Mouse (Mus musculus) embryonic facial prominence, embryonic 14.5 days (tissue): Measurements from ENCODE around the gene Fyn. TPM values are rescaled to one million over a fixed set of nuclear protein-coding genes. Genes with fewer than 3 reads are reported as not detected.

Source experiments
- ATAC-seq: fragments of 200-750 bp; cut with Nextera tagmentation; 2 replicates; pipeline ENCODE4 v1.8.0; 2017; ENCODE audit warnings: low read depth, moderate number of reproducible peaks, moderate TSS enrichment
- DNase-seq: peaks from one replicate; pipeline ENCODE4 v3.0.0-alpha.2; 2015; ENCODE audit warnings: low spot score
- H3K27ac ChIP-seq: fragments of 300-500 bp; sonication (generic); replicated peaks from 2 replicates; pipeline ENCODE4 v1.5.1; 2014; ENCODE audit warnings: low read depth, mild to moderate bottlenecking, low read length, moderate library complexity
- H3K27me3 ChIP-seq: fragments of 300-500 bp; sonication (generic); replicated peaks from 2 replicates; pipeline ENCODE4 v1.6.1; 2014; ENCODE audit warnings: low read length; ENCODE audit not compliant: control insufficient read depth, insufficient read depth
- H3K36me3 ChIP-seq: fragments of 300-500 bp; sonication (generic); 2 replicates; pipeline ENCODE4 v1.6.1; 2014; ENCODE audit warnings: low read length, mixed read lengths; ENCODE audit not compliant: control insufficient read depth, insufficient read depth
- H3K4me1 ChIP-seq: fragments of 300-500 bp; sonication (generic); 2 replicates; pipeline ENCODE4 v1.6.1; 2014; ENCODE audit warnings: antibody characterized with exemption, low read length; ENCODE audit not compliant: control insufficient read depth, insufficient read depth
- H3K4me2 ChIP-seq: fragments of 300-500 bp; sonication (generic); 2 replicates; pipeline ENCODE4 v1.6.1; 2014; ENCODE audit warnings: low read depth, mild to moderate bottlenecking, low read length, moderate library complexity, mixed read lengths
- H3K4me3 ChIP-seq: fragments of 300-500 bp; sonication (generic); 2 replicates; pipeline ENCODE4 v1.5.1; 2014; ENCODE audit warnings: low read depth, mild to moderate bottlenecking, low read length
- H3K9ac ChIP-seq: fragments of 300-500 bp; sonication (generic); 2 replicates; pipeline ENCODE4 v1.6.1; 2014; ENCODE audit warnings: low read depth, mild to moderate bottlenecking, low read length, moderate library complexity, mixed read lengths
- H3K9me3 ChIP-seq: fragments of 300-500 bp; sonication (generic); 2 replicates; pipeline ENCODE4 v1.6.1; 2016; ENCODE audit warnings: low read length; ENCODE audit not compliant: control insufficient read depth
- WGBS: fragments of 180-500 bp; shearing (Covaris S2); extraction: QIAGEN DNeasy Blood & Tissue Kit; methylation state at CpG from one replicate; pipeline ENCODE4 v1.1.7; 2014; 5-methylcytosine and 5-hydroxymethylcytosine counted together
- polyA plus RNA-seq: library from polyadenylated mRNA; unstranded; fragments of >200 nt; fragmentation: Nextera tagmentation; extraction: Ambion mirVana; gene quantifications from 2 replicates; pipeline ENCODE4 v1.2.1, GENCODE M21; 2014

The Fyn gene
- polyA plus RNA-seq, 1 experiment from 2014 or later: 60.8 TPM

GRCm38 (mm10) chr10:39555740-39556139, 187.1 kb downstream of the Fyn start:
- Histone ChIP-seq H3K4me1 (peaks cover 41% of the 10 kb centered on the region), H3K27ac (peak overlapping the region; percentile 56), H3K4me2 (no peak overlapping the region; the same call in 1 of the 2 replicates), H3K27me3 (no peaks in the 10 kb centered on the region), H3K36me3 (0 out of 2 replicates have a peak, but pooled peaks cover 11% of the 10 kb centered on the region), H3K4me3 (no peak overlapping the region), H3K9ac (no peak overlapping the region), H3K9me3 (no peaks in the 10 kb centered on the region)
- WGBS: 30% methylated on average over 5 of the region's 5 CpGs
- DNase-seq (no peak), ATAC-seq (no peak)

GRCm38 (mm10) chr10:39557360-39557759, 188.7 kb downstream of the Fyn start:
- Histone ChIP-seq H3K27me3 (no peaks in the 10 kb centered on the region), H3K9ac (no peak overlapping the region), H3K27ac (no peak overlapping the region), H3K4me1 (peaks cover 25% of the 10 kb centered on the region), H3K9me3 (no peaks in the 10 kb centered on the region), H3K36me3 (0 out of 2 replicates have a peak, but pooled peaks cover 3% of the 10 kb centered on the region), H3K4me2 (no peak overlapping the region), H3K4me3 (no peak overlapping the region)
- ATAC-seq: no peak
- DNase-seq: no peak
- WGBS: 65% methylated on average over 9 of the region's 9 CpGs

GRCm38 (mm10) chr10:39557851-39558250, 189.2 kb downstream of the Fyn start:
- no peaks in the 10 kb centered on the region for H3K27me3 ChIP-seq
- WGBS: 43% methylated on average over 7 of the region's 7 CpGs
- H3K4me1 ChIP-seq: peaks cover 20% of the 10 kb centered on the region
- DNase-seq: no peak
- peak overlapping the region; percentile 34; the same call in 1 of the 2 replicates for H3K27ac ChIP-seq
- H3K9me3 ChIP-seq: no peaks in the 10 kb centered on the region
- no peak for ATAC-seq
- no peak overlapping the region for H3K4me3 ChIP-seq
- H3K9ac ChIP-seq: no peak overlapping the region
- H3K4me2 ChIP-seq: no peak overlapping the region
- H3K36me3 ChIP-seq: 0 out of 2 replicates have a peak, but pooled peaks cover 3% of the 10 kb centered on the region

GRCm38 (mm10) chr10:39558492-39559005, 189.9 kb downstream of the Fyn start:
- no peak for DNase-seq
- 0 out of 2 replicates have a peak overlapping the region, but pooled peaks have one; percentile 3 for H3K9ac ChIP-seq
- 0 out of 2 replicates have a peak, but pooled peaks cover 3% of the 10 kb centered on the region for H3K36me3 ChIP-seq
- no peak for ATAC-seq
- H3K9me3 ChIP-seq: no peaks in the 10 kb centered on the region
- H3K4me3 ChIP-seq: no peak overlapping the region
- H3K4me1 ChIP-seq: peaks cover 21% of the 10 kb centered on the region
- 44% methylated on average over 5 of the region's 5 CpGs for WGBS
- no peak overlapping the region; the same call in 1 of the 2 replicates for H3K27ac ChIP-seq
- H3K4me2 ChIP-seq: no peak overlapping the region
- H3K27me3 ChIP-seq: no peaks in the 10 kb centered on the region

GRCm38 (mm10) chr10:39559321-39559720, 190.7 kb downstream of the Fyn start:
- WGBS: 64% methylated on average over 3 of the region's 3 CpGs
- ATAC-seq (no peak), DNase-seq (no peak)
- no peaks in the 10 kb centered on the region for H3K27me3 ChIP-seq
- 0 out of 2 replicates have a peak overlapping the region, but pooled peaks have one; percentile 28 for H3K27ac ChIP-seq
- H3K9me3 ChIP-seq: no peaks in the 10 kb centered on the region
- H3K36me3 ChIP-seq: 0 out of 2 replicates have a peak, but pooled peaks cover 7% of the 10 kb centered on the region
- H3K4me1 ChIP-seq: peaks cover 25% of the 10 kb centered on the region
- no peak overlapping the region for H3K9ac ChIP-seq
- no peak overlapping the region for H3K4me2 ChIP-seq
- H3K4me3 ChIP-seq: no peak overlapping the region

GRCm38 (mm10) chr10:39562383-39562782, 193.7 kb downstream of the Fyn start:
- no peaks in the 10 kb centered on the region for H3K9me3 ChIP-seq
- H3K27ac ChIP-seq: no peak overlapping the region
- no peak overlapping the region for H3K9ac ChIP-seq
- peaks cover 23% of the 10 kb centered on the region; the same call in 1 of the 2 replicates for H3K36me3 ChIP-seq
- WGBS: 92% methylated on average over 2 of the region's 2 CpGs
- peaks cover 12% of the 10 kb centered on the region for H3K4me1 ChIP-seq
- no peak overlapping the region for H3K4me3 ChIP-seq
- ATAC-seq (no peak), DNase-seq (no peak)
- H3K27me3 ChIP-seq: no peaks in the 10 kb centered on the region
- no peak overlapping the region for H3K4me2 ChIP-seq

- peak; percentile 44; the same call in 1 of the 2 replicates for ATAC-seq
- Histone ChIP-seq H3K9ac (peak overlapping the region; percentile 30; the same call in 1 of the 2 replicates), H3K4me1 (peaks cover 7% of the 10 kb centered on the region), H3K9me3 (no peaks in the 10 kb centered on the region), H3K4me3 (no peak overlapping the region), H3K27ac (peak overlapping the region; percentile 61), H3K27me3 (no peaks in the 10 kb centered on the region), H3K36me3 (peaks cover 20% of the 10 kb centered on the region; the same call in 1 of the 2 replicates), H3K4me2 (no peak overlapping the region)
- no peak for DNase-seq
- 40% methylated on average over 24 of the region's 24 CpGs for WGBS
These were observed 195.0 kb downstream of the Fyn start for GRCm38 (mm10) chr10:39563552-39564223.

- Histone ChIP-seq H3K27me3 (no peaks in the 10 kb centered on the region), H3K4me3 (no peak overlapping the region), H3K9ac (no peak overlapping the region), H3K27ac (no peak overlapping the region), H3K4me2 (no peak overlapping the region), H3K36me3 (peaks cover 20% of the 10 kb centered on the region; the same call in 1 of the 2 replicates), H3K4me1 (peaks cover 14% of the 10 kb centered on the region), H3K9me3 (no peaks in the 10 kb centered on the region)
- ATAC-seq: peak; percentile 27; the same call in 1 of the 2 replicates
- DNase-seq: no peak
- 83% methylated on average over 12 of the region's 12 CpGs for WGBS
These were observed 198.2 kb downstream of the Fyn start for GRCm38 (mm10) chr10:39566901-39567300.
